Mouse (Mus musculus) megakaryocyte progenitor cell, adult 5-6 weeks (primary cell): Measurements from ENCODE around the gene Tas2r102. TPM values are rescaled to one million over a fixed set of nuclear protein-coding genes. Genes with fewer than 3 reads are reported as not detected.

Experiments
- ATAC-seq: replicated peaks from 2 replicates; pipeline ENCODE4 v1.8.0; 2016; ENCODE audit warnings: mild to moderate bottlenecking, moderate TSS enrichment, inconsistent platforms; ENCODE audit not compliant: poor library complexity
- total RNA-seq, 2 experiments: library from RNA; stranded (forward) in 1 of 2; stranded (reverse) in 1 of 2; fragments of 157-497, 149-512 nt in 1 of 2; fragments of 200-1000 nt in 1 of 2; gene quantifications; 2 replicates each; pipeline versions ENCODE4 v1.2.3 to v1.2.4; 2015 to 2017

Gene Tas2r102
- total RNA-seq (2015) (not detected in 2 replicates), total RNA-seq (2017) (not detected in 2 replicates)

GRCm38 (mm10) chr6:132761831-132762230 is at the start of gene Tas2r102:
TSS of gene Tas2r102 (plus strand) at chr6:132762131.
- no peak for ATAC-seq

DNA sequence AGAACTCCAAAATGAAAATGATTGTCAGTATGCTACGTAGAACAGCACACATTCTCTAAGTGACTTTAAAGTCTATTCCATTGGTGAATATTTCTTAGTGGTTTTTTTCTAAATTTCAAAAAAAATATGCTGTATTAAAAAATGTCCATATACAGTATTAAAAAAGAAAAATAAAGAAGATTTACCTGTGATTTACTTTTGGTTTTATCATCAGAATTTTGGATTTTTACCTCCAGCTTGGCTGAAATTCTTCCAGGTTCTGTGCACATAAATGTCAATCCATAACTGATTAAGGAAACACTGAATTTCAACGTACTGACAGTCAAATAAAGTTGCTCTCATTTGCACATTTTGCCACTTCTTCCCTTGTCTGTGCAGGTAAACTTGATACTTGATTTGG is 24.0 kb upstream of the Tas2r102 start, which contains the start of gene Tas2r115:
Gene Tas2r115 (minus strand): TSS at position 101 of the 400 bp plus-strand sequence.
- no peak for ATAC-seq

DNA sequence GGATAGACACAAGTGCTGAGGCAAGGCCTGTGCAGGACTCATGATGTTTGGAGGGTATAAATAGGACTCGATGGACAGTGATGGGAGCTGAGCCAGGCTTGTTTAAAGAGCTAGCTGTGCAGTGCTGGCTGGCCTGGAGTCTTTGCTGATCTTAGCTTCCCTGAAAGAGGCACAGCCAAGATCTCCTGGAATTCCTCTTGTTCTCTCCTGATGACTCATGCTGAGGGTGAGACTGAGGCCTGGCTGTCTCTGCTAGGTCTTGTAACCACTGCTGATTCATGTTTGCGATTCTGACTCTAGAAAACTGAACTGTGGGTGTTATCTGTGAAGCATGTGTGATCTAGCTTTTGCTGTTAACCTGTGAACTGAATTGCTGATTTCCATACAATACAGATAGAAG is 11.7 kb upstream of the Tas2r102 start:
- ATAC-seq = no peak

GRCm38 (mm10) chr6:132754430-132754829 is 7.5 kb upstream of the Tas2r102 start, which contains the start of gene Tas2r124:
TSS of gene Tas2r124 (plus strand) at chr6:132754730.
- ATAC-seq = no peak

DNA sequence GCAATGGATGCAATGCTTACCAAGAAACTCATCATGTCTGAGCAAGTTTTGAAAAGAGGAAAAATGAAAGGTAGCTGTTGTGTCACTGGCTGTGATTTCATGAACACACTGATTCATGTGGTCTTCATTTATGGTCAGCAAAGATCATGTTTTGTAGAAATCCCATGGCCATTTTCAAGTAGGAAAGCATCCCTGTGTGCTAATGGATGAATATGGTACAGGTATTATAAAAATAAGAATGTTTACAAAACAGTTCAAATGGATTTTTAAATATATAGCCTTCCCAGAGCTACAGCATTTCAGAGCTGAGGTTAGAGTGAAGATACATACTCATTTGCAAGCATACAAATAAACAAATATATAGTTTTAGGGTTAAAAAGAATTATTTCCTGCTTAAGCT is 16.1 kb downstream of the Tas2r102 start, which contains the start of gene Tas2r136:
Gene Tas2r136 (minus strand): TSS at position 101 of the 400 bp plus-strand sequence.
- ATAC-seq = no peak

GRCm38 (mm10) chr6:132795393-132795792 is 33.5 kb downstream of the Tas2r102 start:
- no peak for ATAC-seq

- ATAC-seq = no peak
These were observed 40.6 kb downstream of the Tas2r102 start, which contains the start of gene Tas2r117 for GRCm38 (mm10) chr6:132802518-132802917. TSS of gene Tas2r117 (plus strand) at chr6:132802818.

Other genes with a start within 250 kb of the Tas2r102 start
- not detected in 2 replicates for gene Prh1, start 192.3 kb upstream of the Tas2r102 start, total RNA-seq (2015)
- gene Prh1, start 192.3 kb upstream of the Tas2r102 start, total RNA-seq (2017) = not detected in 2 replicates
- gene Prp2, start 166.2 kb upstream of the Tas2r102 start, total RNA-seq (2015) = not detected in 2 replicates
- gene Prp2, start 166.2 kb upstream of the Tas2r102 start, total RNA-seq (2017) = not detected in 2 replicates
- gene A630073D07Rik, start 110.6 kb upstream of the Tas2r102 start, total RNA-seq (2015) = 0.17 TPM in 1 of 2 replicates, not detected in the other
- not detected in 2 replicates for gene A630073D07Rik, start 110.6 kb upstream of the Tas2r102 start, total RNA-seq (2017)
- gene Tas2r120, start 105.2 kb upstream of the Tas2r102 start, total RNA-seq (2015) = not detected in 2 replicates
- gene Tas2r120, start 105.2 kb upstream of the Tas2r102 start, total RNA-seq (2017) = not detected in 2 replicates
- gene Tas2r121, start 61.1 kb upstream of the Tas2r102 start, total RNA-seq (2015) = not detected in 2 replicates
- not detected in 2 replicates for gene Tas2r121, start 61.1 kb upstream of the Tas2r102 start, total RNA-seq (2017)
- not detected in 2 replicates for gene Tas2r122, start 50.2 kb upstream of the Tas2r102 start, total RNA-seq (2015)
- gene Tas2r122, start 50.2 kb upstream of the Tas2r102 start, total RNA-seq (2017) = not detected in 2 replicates
- gene Tas2r115, start 24.1 kb upstream of the Tas2r102 start, total RNA-seq (2015) = not detected in 2 replicates
- not detected in 2 replicates for gene Tas2r115, start 24.1 kb upstream of the Tas2r102 start, total RNA-seq (2017)
- gene Tas2r124, start 7.4 kb upstream of the Tas2r102 start, total RNA-seq (2015) = not detected in 2 replicates
- gene Tas2r124, start 7.4 kb upstream of the Tas2r102 start, total RNA-seq (2017) = not detected in 2 replicates
- gene Tas2r136, start 16.0 kb downstream of the Tas2r102 start, total RNA-seq (2015) = not detected in 2 replicates
- not detected in 2 replicates for gene Tas2r136, start 16.0 kb downstream of the Tas2r102 start, total RNA-seq (2017)
- gene Tas2r117, start 40.7 kb downstream of the Tas2r102 start, total RNA-seq (2015) = not detected in 2 replicates
- not detected in 2 replicates for gene Tas2r117, start 40.7 kb downstream of the Tas2r102 start, total RNA-seq (2017)
- not detected in 2 replicates for gene Tas2r123, start 85.0 kb downstream of the Tas2r102 start, total RNA-seq (2015)
- gene Tas2r123, start 85.0 kb downstream of the Tas2r102 start, total RNA-seq (2017) = not detected in 2 replicates
- gene Tas2r116, start 93.3 kb downstream of the Tas2r102 start, total RNA-seq (2015) = not detected in 2 replicates
- gene Tas2r116, start 93.3 kb downstream of the Tas2r102 start, total RNA-seq (2017) = not detected in 2 replicates
- gene Tas2r110, start 105.9 kb downstream of the Tas2r102 start, total RNA-seq (2015) = not detected in 2 replicates
- gene Tas2r110, start 105.9 kb downstream of the Tas2r102 start, total RNA-seq (2017) = not detected in 2 replicates
- gene Tas2r113, start 130.9 kb downstream of the Tas2r102 start, total RNA-seq (2015) = not detected in 2 replicates
- gene Tas2r113, start 130.9 kb downstream of the Tas2r102 start, total RNA-seq (2017) = not detected in 2 replicates
- not detected in 2 replicates for gene Tas2r125, start 147.5 kb downstream of the Tas2r102 start, total RNA-seq (2015)
- gene Tas2r125, start 147.5 kb downstream of the Tas2r102 start, total RNA-seq (2017) = not detected in 2 replicates
- gene Tas2r129, start 189.0 kb downstream of the Tas2r102 start, total RNA-seq (2015) = not detected in 2 replicates
- gene Tas2r129, start 189.0 kb downstream of the Tas2r102 start, total RNA-seq (2017) = not detected in 2 replicates
- not detected in 2 replicates for gene Tas2r131, start 195.8 kb downstream of the Tas2r102 start, total RNA-seq (2015)
- not detected in 2 replicates for gene Tas2r131, start 195.8 kb downstream of the Tas2r102 start, total RNA-seq (2017)
- gene Tas2r109, start 218.8 kb downstream of the Tas2r102 start, total RNA-seq (2015) = not detected in 2 replicates
- not detected in 2 replicates for gene Tas2r109, start 218.8 kb downstream of the Tas2r102 start, total RNA-seq (2017)